Mouse (Mus musculus) urinary bladder, postnatal 36 days (tissue): ENCODE measurements around the gene Soat2.

Experiments
- DNase-seq, 2 experiments: peaks; one replicate each; pipeline ENCODE4 v3.0.0; 2022; ENCODE audit warnings: low spot score in 2 of 2, mixed read lengths in 1 of 2

Soat2 gene

DNA sequence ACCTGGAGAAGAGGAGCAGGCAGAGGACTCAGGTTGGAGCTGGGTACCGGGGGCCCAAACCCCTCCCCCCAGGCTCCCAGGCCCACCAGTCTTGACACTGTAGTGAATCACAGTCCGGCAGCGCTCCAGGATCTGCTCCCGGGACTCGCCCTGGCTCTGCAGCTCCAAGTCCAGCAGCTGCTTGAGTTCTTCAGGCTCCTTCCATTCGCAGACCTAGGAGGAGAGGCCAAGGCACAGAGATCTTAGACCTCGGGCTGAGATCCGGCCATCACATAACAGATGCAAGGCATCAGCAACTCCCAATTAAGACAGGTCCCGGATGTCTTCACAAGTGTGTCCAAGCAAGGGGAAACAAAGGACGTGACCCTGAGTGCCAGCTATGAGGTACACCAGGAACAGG is 37.8 kb downstream of the Soat2 start:
- DNase-seq = peak in 1 of 2 experiments; percentile 49

DNA sequence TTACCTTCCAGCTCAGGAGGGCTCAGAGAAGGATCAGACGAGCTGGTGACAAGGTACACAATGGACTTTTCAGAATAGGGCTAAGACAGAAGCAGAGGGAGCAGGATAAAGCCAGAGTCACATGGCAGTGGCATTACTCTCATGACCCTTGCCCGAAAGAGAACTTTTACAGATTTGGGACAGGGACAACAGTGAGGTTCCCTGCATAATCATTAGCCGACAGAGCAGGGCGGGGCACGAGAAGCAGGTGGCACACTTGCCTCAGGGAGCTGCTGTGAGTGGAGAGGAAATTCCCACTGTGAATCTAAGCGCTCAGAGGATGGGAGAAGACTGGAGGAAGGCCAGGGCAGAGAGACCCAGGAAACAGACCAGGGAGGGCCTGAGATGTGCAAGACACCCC is 38.6 kb downstream of the Soat2 start:
- DNase-seq = no peak

DNA sequence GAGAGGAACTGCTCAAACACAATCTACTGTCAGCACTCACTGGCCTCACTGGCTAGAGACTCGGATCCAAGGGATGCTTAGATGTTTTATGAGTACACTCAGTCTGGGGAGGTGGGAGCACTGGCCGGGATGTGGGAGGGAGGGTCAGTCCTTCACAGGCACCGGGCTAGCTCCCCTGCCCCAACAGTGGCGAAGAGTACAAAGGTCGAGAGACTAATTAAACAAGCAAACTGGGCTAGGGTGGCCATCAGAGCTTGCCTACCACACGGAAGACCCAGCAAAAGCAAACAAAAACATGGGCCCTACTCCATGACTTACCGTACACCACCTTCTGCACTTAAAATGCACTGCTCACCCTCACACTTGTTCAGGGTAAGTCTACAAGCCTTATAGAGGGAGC is 41.4 kb downstream of the Soat2 start:
- DNase-seq = no peak

DNA sequence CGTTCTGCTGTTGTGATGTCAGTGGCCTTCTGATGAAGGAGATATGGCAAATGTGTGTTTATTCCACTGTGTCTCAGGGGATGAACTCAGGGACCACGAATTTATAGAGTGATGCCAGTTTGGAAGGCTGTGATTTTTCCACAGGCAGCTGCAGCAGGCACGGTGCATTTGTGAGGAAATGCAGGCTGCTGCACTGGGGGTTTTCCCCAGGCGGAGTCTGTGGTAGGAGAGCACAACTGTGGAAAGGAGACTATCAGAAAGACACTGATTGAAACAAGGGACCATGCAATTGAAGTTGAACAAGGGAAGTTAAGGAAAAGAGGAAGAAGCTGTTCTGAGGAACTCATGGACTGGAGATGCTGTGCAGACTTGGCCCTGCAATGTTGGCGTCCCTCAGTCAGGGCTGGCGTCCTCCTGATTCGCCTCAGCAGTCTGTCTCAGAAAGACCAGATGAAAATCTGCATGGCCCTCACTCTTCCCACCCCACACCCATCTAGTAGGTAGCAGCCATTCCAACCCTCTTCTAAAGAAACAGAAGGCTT is 42.0 kb downstream of the Soat2 start:
- DNase-seq = no peak

DNA sequence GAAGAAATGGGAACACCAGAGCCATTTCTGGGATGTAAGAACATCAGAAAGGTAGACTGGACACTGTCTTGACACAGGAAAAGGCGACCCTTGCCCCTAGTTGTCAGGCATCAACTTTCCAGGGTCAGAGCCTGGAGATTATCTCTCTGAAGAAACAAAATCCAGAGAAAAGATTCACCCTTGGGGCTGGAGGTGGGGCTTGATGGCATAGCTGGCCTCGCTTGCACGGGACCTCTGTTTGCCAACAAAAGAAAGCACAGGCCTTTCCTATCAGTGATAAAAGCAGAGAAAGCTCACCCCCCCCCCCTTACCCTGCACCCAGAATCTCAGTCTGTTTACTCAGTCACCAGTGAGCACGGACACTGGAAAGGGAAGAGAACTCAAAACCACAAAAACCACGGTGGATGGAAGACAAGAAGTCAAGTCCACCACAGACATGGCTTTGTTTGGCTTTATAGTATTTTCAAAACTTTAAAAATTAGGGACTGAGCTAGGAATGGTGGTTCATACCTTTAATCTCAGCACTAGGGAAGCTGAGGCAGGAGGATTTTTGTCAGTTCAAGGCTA is 42.6 kb downstream of the Soat2 start:
- DNase-seq = no peak

DNA sequence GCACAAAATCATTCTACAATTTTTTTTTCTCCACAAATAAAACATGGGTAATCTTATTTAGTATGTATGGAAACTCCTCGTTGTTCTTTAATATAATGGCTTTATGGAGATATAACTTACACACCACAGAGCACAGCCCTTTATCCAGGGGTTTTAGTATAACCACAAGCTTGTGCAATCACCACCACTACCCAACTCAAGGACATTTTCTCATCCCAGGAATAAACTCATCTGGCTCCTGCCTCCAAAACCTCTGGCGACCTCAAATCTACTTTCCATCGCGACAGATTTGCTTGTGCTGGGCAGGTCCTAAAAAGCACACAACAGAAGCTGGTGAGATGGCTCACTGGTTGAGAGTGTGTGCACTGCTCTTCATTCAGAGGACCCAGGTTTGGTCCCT is 43.3 kb downstream of the Soat2 start:
- DNase-seq = no peak

DNA sequence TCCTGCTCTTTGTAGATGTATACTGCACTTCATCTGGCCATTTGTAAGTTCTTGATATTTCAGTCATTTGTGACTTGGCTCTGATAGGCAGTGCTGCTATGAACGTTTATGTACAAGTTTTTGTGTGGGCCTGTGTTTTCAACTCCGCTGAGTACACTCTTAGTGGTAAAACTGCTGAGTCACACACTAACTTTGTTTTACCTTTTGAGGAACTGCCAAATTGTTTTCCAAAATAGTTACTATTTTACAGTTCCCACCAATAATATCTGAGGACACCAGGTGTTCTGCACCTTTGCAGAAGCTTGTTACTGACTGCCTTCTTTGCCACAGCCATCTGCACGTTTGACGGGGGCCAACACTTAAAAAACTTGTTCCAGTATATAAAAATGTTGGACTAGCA is 44.1 kb downstream of the Soat2 start:
- no peak for DNase-seq

DNA sequence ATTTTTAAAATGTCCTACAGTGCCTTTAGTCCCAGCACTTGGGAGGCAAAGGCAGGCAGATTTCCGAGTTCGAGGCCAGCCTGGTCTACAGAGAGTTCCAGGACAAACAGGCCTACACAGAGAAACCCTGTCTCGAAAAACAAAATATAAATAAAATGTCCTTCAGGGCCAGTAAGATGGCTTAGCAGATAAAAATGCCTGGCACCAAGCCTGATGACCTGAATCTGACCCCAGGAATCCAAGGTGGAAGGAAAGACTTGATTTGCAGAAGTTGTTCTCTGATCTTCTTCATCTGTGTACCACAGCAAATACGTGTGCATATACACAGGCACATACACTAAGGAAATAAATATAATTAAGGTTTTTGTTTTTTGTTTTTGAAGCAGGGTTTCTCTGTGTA is 45.0 kb downstream of the Soat2 start:
- DNase-seq = no peak

DNA sequence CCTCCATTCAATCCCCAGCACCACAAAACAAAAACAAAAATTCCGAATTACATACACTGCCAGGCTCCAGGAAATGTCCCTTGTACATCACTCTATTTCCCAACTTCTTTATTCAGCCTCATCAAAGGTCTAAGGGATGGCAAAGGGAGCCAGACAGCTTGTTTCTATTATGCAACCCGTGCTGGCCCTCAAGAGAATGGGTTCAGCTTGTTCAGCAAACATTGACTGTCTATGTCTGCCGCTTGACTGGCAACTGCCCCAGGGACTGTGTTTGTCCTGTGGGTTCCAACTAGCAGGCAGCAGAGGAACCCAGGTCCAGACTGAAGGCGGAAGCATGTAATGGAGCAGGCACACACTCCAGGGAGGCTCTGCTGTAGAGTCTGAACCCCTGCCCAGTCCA is 48.5 kb downstream of the Soat2 start:
- peak in 1 of 2 experiments; percentile 39 for DNase-seq

DNA sequence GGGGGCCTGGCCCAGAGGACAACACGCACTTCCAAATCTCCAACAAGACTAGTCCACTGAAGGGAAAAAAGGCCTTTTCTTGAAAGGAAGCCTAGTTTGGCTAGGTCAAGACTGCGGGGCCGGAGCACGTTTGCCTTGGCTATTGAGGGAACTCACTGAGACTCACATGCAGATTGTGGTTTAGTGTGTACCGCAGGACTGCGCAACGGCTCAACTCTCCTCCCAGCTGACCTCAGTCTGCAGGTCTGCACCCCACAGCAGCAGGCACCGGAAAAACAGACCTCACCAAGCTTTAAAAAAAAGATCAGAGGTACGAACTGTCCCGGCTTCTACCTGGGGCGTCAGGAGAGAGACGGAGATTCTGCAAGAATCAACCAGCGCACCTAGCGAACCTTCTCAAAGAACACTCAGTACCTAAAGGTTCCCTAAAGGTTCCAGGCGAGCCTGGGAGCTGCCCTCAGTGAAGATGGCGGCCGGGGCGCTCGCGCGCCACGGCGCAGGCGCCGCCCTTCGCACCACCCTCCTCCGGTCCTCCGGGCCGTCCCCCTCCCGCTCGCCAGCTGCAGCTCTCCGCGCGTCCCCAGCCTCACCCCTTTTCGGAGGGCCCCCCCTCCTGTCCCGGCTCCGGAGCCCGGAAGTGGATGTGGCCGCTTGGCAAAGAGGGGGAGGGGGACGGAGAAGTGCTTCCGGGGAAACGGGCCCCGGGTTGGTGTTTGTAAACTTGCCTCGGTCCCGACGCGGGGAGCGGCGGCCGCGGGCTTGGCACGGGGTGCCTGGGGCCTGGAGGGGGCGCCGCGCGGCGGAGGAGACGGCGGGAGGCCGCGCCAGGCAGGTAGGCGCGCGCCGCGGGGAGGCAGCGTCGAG is 52.9 kb downstream of the Soat2 start, which contains the start of gene Zfp740:
Gene Zfp740, plus strand, starts transcription at position 279 of the 864 bp plus-strand sequence.
- peak; percentile 89 to 95 for DNase-seq

DNA sequence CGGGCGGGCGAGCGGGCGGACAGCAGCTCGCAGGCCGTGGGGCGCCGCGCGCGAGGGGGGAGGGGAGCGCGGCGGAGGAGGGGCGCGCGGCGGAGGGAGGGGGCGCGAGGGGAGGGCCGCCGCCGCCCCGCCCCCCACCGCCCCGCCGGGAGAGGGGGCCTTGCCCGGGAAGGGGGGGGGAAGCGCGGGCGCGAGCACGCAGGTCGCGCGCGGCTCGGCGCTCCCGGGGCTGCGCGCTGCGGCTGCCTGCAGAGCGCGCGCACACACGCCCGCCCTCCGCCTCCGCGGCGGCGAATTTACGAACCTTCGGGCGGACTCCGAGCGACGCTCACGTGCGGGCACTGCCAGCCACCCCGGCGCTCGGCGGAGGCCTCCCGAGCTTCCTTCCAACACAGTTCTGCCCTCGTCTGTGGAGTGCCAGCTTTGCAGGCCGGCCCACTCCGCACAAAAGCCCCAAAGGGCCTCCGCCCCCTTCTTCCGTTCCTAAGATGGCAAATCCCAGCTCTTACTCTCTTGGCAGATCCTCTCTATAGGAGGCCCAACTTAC is 53.6 kb downstream of the Soat2 start:
- DNase-seq = peak; percentile 50 to 63

DNA sequence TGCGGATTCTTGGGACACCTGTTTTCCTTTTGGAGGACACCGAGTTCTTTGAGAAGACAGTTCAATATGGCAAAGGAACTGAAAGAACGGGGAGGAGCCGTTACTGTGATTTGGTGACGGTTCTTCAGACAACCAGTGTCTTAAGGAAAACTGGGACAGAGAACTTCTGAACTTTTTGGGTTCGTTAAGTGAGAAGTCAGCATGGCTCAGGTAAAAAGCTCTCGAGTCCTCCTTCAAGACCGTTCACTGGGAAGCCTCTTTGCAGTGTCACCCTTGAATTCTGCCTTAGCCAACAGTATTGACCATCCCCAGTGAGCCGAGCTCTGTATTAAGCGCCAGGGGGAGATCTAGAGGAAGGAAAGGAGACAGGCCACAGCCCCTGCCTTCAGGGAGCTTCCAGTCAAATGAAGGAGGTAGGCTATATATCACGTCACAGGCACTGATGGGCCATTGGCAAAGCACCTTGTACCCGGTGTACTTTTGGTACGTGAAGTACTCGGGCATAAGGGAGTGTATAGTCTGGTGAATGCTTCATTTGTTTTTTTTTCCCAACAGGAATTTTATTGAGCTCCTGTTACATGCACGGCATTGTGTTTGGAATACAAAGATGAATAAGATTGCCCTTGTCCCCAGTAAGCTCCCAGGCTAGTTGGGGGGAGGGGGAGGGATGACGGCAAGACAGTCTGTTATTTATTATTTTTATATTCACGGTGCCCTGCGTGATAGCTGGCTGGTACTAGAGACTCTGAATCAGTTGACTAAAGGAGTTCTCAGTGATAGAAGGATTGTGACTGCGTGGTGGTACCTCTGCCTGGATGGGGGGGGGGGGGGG is 54.6 kb downstream of the Soat2 start, which contains the start of gene Csad:
Gene Csad, minus strand, starts transcription at position 51 of the 832 bp plus-strand sequence.
- DNase-seq = no peak

DNA sequence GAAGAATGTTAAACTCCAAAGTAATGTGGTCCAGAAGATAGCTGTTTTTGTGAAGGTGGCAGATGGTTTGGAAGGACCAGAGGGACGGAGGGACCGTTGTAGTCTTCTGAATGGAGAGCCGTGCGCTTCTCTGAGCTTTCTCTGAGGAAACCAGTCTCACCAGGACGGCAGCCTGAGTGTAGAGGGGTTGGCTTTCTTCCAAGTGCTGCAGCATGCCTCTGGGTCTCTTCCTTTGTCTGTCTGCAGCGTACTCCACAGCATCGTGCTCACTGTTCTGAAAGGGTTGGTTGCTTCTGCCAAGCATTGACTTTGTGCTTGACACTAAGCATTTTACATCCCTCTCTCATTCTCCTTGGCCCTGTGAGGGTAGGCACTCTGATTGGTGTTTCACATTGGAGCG is 55.5 kb downstream of the Soat2 start:
- no peak for DNase-seq

DNA sequence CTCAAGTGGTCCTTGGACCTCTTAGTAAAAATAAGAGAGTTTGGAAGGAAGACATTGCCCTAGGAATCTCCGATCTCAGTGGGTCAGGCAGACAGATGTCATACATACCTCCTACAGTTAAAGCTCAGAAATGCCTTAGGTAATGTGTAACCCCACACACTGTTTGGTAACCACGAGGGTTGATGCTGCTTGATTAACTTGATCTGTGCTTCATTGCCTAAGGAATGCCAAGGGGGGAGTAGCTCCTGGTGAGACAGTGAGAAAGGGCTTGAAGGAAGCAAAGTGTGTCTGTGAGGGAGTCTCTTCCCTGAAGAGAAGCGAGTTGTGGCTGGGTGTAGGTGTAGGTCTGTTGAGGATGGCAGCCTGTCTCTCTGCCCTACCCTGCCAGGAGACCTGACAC is 57.0 kb downstream of the Soat2 start:
- no peak for DNase-seq

DNA sequence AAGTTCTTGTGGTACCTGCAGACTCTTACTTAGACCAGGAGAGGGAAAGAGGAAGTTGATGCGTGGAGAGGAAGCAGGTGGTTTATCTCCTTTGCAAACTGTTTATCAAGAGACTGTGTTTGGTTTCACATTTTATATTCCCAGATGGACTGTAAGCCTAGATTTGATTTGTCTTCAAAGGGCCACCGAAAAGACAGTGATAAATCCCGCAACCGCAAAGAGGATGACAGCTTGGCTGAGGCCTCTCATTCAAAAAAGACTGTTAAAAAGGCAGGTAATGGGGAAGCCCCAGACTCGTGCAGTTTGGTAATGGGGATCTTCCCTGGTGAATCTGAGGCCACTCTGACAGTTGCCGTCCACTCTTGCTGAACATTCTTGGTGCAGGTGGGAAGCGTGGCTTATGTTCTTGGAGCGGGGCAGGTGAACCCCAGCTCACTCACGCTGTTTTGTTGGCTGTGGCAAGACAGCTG is 57.8 kb downstream of the Soat2 start:
- DNase-seq = no peak

DNA sequence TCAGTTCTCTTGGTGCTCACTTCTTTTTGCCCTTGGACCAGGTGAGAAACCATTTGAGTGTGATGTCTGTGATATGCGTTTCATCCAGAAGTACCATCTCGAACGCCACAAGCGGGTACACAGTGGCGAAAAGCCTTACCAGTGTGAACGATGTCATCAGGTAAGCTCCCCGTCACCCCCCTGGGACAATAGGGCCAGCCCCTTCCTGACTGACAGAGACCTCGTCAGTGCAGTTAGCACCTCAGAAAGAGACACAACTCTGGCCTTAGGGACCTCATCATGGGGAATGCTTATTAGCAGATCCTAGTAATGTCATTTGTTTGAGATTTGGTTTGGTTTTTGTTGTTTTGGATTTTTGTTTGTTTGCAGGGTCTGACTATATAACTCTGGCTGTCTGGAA is 58.8 kb downstream of the Soat2 start:
- no peak for DNase-seq

DNA sequence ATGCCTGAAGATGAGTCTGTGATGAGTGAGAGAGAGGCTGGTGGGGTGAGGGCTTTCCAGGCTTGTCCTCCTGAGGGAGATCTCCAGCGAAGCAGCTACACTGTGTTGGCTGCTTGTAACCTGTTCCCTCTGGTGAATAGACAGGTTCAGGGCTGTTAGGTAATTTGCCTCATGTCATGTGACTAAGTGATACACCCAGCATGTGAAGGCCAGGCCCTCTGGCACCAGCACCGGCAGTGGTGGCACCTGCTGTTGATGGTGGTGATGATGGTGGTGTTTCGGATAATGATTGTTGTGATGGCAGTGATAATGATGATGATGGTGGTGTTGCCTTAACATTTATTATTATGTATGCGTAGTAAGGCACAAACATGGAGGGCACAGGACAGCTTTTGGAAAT is 60.5 kb downstream of the Soat2 start:
- DNase-seq = no peak

DNA sequence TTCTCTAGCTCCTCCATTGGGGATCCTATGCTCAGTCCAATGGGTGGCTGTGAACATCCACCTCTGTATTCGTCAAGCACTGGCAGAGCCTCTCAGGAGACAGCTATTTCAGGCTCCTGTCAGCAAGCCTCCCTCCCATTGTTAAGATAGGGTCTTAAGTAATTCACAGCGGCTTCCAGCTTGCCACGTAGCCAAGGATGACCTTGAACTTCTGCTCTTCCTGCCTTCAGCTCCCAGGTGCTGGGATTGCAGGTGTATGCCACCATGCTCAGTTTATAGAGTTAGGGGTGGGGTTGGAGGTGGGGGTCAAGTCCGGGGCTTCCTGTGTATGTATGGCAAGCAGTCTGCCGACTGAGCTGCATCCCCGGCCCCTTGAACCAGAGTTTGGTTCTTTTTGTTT is 61.6 kb downstream of the Soat2 start:
- no peak for DNase-seq
